Mouse (Mus musculus) cortical plate, adult 2 months (tissue): ENCODE results near the gene Cep41. TPM values are rescaled to one million over a fixed set of nuclear protein-coding genes. Genes with fewer than 3 reads are reported as not detected.

Experiments used
- H3K27ac ChIP-seq: fragments of 200-500 bp; 2 replicates; pipeline ENCODE4 v1.5.1; 2012; ENCODE audit warnings: low read length, control low read depth, inconsistent platforms; ENCODE audit not compliant: insufficient read depth
- H3K4me1 ChIP-seq: fragments of 200-500 bp; 2 replicates; pipeline ENCODE4 v1.6.1; 2011; ENCODE audit warnings: low read length; ENCODE audit not compliant: control insufficient read depth, insufficient read depth
- H3K4me3 ChIP-seq: fragments of 200-500 bp; 2 replicates; pipeline ENCODE4 v1.5.1; 2011; ENCODE audit warnings: mild to moderate bottlenecking, low read length, control low read depth; ENCODE audit not compliant: insufficient read depth
- CTCF ChIP-seq: fragments of 200-500 bp; IDR thresholded peaks from 2 replicates; pipeline ENCODE4 v1.5.1; 2011; ENCODE audit warnings: mild to moderate bottlenecking, control low read depth, low read length; ENCODE audit not compliant: insufficient read depth; ENCODE audit errors: extremely low read depth
- POLR2A ChIP-seq: fragments of 200-500 bp; IDR thresholded peaks from 2 replicates; pipeline ENCODE4 v1.6.1; 2011; ENCODE audit warnings: mild to moderate bottlenecking, low read length, control low read depth; ENCODE audit not compliant: insufficient read depth; ENCODE audit errors: extremely low read depth
- polyA plus RNA-seq: library from polyadenylated mRNA; depleted of rRNA; stranded (reverse); fragments of >200 nt; gene quantifications from 2 replicates; pipeline ENCODE4 v1.2.3, GENCODE M21; 2012

The Cep41 gene
- polyA plus RNA-seq, 1 experiment, result 5.8 TPM

DNA sequence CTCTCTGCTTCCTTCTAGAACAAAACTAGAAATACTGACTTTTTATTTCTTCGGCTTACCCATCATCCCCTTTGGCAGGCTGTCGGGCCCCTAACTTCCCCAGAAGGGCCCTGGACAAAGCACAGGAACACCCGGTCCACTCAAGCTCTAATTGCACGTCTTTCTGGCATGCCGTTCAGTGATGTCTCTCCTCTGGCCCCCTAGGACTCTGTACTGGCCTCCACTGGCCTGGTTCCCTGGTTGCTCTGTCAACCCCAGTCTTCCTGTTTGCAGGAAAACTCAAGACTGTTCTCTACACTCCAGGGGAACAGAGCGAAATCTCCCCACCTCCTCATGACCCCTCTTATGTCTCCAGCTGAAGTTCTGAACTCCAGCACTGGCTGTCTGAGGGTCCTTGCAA is 74.8 kb downstream of the Cep41 start:
- Histone ChIP-seq H3K4me1 (no peaks in the 10 kb centered on the region; the same call in 1 of the 2 replicates), H3K4me3 (no peak overlapping the region), H3K27ac (no peak overlapping the region)
- TF ChIP-seq POLR2A (no peak), CTCF (no peak)

GRCm38 (mm10) chr6:30617959-30618590 is 75.5 kb downstream of the Cep41 start:
- H3K4me3 ChIP-seq, result peak overlapping the region; percentile 19; the same call in 1 of the 2 replicates
- TF ChIP-seq CTCF (no peak), POLR2A (peak; percentile 40; the same call in 1 of the 2 replicates)
- H3K27ac ChIP-seq, result no peak overlapping the region
- no peaks in the 10 kb centered on the region; the same call in 1 of the 2 replicates for H3K4me1 ChIP-seq

- peak overlapping the region; percentile 19; the same call in 1 of the 2 replicates for H3K4me3 ChIP-seq
- TF ChIP-seq CTCF (no peak), POLR2A (no peak)
- H3K27ac ChIP-seq, result no peak overlapping the region
- no peaks in the 10 kb centered on the region; the same call in 1 of the 2 replicates for H3K4me1 ChIP-seq
Observed at GRCm38 (mm10) chr6:30617020-30617958, 76.3 kb downstream of the Cep41 start.

- TF ChIP-seq CTCF (no peak), POLR2A (no peak)
- H3K4me3 ChIP-seq, result no peak overlapping the region
- no peak overlapping the region for H3K27ac ChIP-seq
- H3K4me1 ChIP-seq, result no peaks in the 10 kb centered on the region; the same call in 1 of the 2 replicates
Observed at GRCm38 (mm10) chr6:30616491-30616941, 77.0 kb downstream of the Cep41 start.

DNA sequence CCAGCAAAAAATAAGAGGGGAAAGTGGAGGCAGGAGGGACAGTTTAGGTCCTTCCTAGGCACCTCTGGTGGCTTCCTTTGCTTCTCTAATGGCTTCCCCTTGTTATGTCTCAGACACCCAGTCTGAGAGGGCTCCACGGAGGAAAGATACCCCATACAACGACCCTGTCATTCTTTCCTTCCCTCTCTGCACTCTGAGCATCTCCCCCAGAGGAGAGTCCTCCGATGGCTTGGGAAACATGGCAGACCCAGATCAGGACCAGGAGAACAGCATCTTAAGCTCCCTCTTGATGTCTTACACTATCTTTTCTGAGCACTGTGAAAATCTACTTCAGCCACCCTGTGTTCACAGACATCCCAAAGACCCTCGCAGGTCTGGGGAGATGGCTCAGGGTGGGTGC is 77.8 kb downstream of the Cep41 start:
- H3K27ac ChIP-seq, result no peak overlapping the region
- H3K4me1 ChIP-seq, result no peaks in the 10 kb centered on the region; the same call in 1 of the 2 replicates
- TF ChIP-seq POLR2A (no peak), CTCF (no peak)
- no peak overlapping the region for H3K4me3 ChIP-seq

DNA sequence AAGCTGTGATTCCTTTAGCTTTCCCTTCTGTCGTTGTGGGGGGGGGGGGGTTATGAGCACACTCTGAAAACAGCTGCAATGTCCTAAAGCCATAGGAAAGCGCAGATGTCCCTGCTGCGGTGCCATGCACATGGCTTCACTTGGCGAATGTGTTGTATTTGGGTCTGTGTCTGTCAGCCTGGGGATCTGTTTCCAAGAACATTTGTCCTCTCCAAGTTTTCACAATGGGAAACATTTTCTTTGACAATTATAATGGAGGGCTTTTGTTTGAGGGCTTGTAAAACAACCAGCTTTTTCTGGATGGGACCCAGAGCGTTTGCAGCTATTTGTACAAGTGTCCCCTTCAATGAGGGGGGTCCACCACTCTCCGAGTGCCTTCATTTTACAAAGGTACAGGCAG is 79.3 kb downstream of the Cep41 start:
- Histone ChIP-seq H3K4me3 (no peak overlapping the region), H3K27ac (no peak overlapping the region), H3K4me1 (no peaks in the 10 kb centered on the region; the same call in 1 of the 2 replicates)
- TF ChIP-seq POLR2A (no peak), CTCF (no peak)

DNA sequence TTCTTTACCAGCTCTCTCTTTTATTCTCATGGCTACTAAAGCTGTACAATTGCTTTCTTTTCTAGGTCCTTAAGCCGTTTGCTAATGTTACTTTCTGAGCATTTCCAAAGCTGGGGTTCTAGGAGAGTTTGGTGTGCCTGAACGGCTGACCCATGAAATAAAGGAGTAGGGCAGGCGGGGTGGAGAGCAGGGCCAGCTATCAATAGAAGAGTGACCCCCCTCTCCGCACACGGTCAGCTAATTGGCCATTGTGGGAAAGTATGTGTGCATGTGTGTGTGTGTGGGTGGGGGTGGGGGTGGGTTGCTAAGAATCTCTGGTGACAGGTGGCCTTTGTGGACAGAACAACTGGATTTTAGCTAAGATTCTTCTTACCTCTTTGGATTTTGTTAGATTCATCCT is 82.3 kb downstream of the Cep41 start:
- Histone ChIP-seq H3K4me1 (no peaks in the 10 kb centered on the region), H3K27ac (no peak overlapping the region), H3K4me3 (no peak overlapping the region)
- TF ChIP-seq POLR2A (no peak), CTCF (no peak)

- H3K4me3 ChIP-seq, result no peak within 1 kb of the TSS
- no peak within 1 kb of the TSS for H3K27ac ChIP-seq
- TF ChIP-seq POLR2A (no peak), CTCF (no peak)
- H3K4me1 ChIP-seq, result no peaks in the 10 kb centered on the region
Observed at GRCm38 (mm10) chr6:30610710-30611109, 82.8 kb downstream of the Cep41 start, which contains the start of gene Cpa5. Cpa5 (plus strand) TSS chr6:30611010.

- no peak overlapping the region for H3K27ac ChIP-seq
- H3K4me1 ChIP-seq, result no peaks in the 10 kb centered on the region
- H3K4me3 ChIP-seq, result no peak overlapping the region
- TF ChIP-seq CTCF (no peak), POLR2A (no peak)
Observed at GRCm38 (mm10) chr6:30605672-30606071, 87.9 kb downstream of the Cep41 start.
